Comparison of ENCODE assay signal across 12 mouse cellular contexts in the genomic region with DNA sequence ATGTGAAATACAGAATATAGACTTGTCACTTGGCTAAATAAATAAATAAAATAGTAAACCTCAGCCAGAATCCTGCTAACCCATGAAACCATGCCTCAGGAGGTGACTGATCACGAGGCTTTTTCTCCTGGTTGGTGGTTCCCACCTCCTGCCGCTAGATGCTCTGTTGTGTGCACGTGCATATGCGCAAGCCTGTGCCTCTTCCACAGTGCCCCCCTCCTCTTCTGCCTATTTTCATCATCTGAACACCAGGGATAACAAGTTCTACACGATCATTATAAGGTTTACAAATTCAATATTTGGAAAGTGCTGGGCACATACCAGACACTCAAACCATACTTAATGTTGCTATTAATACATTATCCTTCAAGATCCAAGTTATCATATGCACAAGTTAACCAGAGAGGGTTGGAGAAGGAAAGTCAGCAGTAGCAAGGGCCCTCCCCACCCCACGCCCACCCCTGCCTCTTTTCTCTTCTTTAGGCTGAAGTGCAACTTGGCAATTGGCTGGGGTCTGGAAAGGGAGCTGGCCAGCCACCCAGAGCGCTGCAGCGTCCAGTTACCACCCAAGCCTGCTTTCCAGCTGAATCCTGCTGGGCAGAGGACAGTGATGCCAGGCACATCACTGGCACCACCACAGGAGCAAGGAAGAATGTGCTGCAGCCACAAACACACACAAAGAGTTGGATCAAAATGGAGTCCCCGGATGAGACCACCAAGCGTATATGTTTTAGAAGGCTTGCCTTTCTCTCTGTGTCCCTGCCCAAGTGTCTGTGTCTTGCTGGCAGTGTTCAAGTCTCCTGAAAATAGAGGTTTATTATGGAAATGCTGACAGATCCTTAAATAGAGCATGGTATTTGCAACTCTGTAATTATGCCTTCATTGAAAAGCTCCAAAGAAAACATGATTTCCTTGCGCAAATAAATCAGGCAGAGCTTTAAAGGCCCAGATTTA.
DNase-seq lines count a peak whose midpoint lies in the region; ATAC-seq and TF ChIP-seq lines count a peak whose summit lies in the region.
"Had no signal": no experiment of that assay in that cellular context is flagged by ENCODE, and none has a peak within 500 bp of the region (broad histone marks: within the 10 kb centered on the region; RNA-seq: fewer than 3 reads in every experiment).

No protein-coding gene starts in this region.

- H3K36me3 ChIP-seq in embryonic facial prominence, embryonic 14.5 days (ENCODE audit: control insufficient read depth, insufficient read depth, low read length) = no peaks in the 10 kb centered on the region
- no peaks in the 10 kb centered on the region for H3K36me3 ChIP-seq in stomach, postnatal 0 days (ENCODE audit: control insufficient read depth, insufficient read depth, low read length)
- H3K36me3 ChIP-seq: limb, embryonic 15.5 days; lung, embryonic 15.5 days had no signal

- 0 out of 2 replicates have a peak, but pooled peaks cover 5% of the 10 kb centered on the region for H3K4me1 ChIP-seq in embryonic facial prominence, embryonic 14.5 days (ENCODE audit: control insufficient read depth, insufficient read depth, low read length)
- no peaks in the 10 kb centered on the region for H3K4me1 ChIP-seq in stomach, postnatal 0 days (replicated peaks; ENCODE audit: control insufficient read depth, insufficient read depth)
- H3K4me1 ChIP-seq: lung, embryonic 15.5 days had no signal

- H3K4me3 ChIP-seq in embryonic facial prominence, embryonic 14.5 days (ENCODE audit: low read depth, low read length) = no peak overlapping the region
- no peak overlapping the region for H3K4me3 ChIP-seq in stomach, postnatal 0 days (ENCODE audit: low read depth, low read length)
- H3K4me3 ChIP-seq: heart, adult 2 months; limb, embryonic 15.5 days; lung, embryonic 15.5 days had no signal

- peak overlapping the region; percentile 30; the same call in 1 of the 2 replicates for H3K27ac ChIP-seq in embryonic facial prominence, embryonic 14.5 days (replicated peaks; ENCODE audit: low read depth, low read length)
- no peak overlapping the region for H3K27ac ChIP-seq in stomach, postnatal 0 days (replicated peaks)
- H3K27ac ChIP-seq: heart, adult 2 months; limb, embryonic 15.5 days; lung, embryonic 15.5 days had no signal

- no peak for TF ChIP-seq CTCF in stomach, postnatal 0 days (IDR thresholded peaks at IDR 0.05; ENCODE audit: low read depth)

- H3K9me3 ChIP-seq in embryonic facial prominence, embryonic 14.5 days (ENCODE audit: control insufficient read depth, low read length) = no peaks in the 10 kb centered on the region; the same call in 1 of the 2 replicates
- H3K9me3 ChIP-seq in stomach, postnatal 0 days (ENCODE audit: control insufficient read depth, low read length) = no peaks in the 10 kb centered on the region
- H3K9me3 ChIP-seq: limb, embryonic 15.5 days; lung, embryonic 15.5 days had no signal

- no peak overlapping the region for H3K4me2 ChIP-seq in embryonic facial prominence, embryonic 14.5 days (ENCODE audit: low read depth, low read length)
- no peak overlapping the region for H3K4me2 ChIP-seq in stomach, postnatal 0 days (replicated peaks; ENCODE audit: low read depth)
- H3K4me2 ChIP-seq: limb, embryonic 15.5 days; lung, embryonic 15.5 days had no signal

- TF ChIP-seq EP300 in stomach, postnatal 0 days (optimal IDR thresholded peaks at IDR 0.05) = no peak

- DNase-seq in frontal cortex, postnatal 10 days (ENCODE audit: low spot score in 2 of 2) = peak; percentile 30 to 34
- DNase-seq in frontal cortex, postnatal 25 days (ENCODE audit: low spot score in 2 of 2) = no peak
- peak; percentile 26 to 38 for DNase-seq in left cerebral cortex, adult 9 months (ENCODE audit: low spot score in 2 of 2)
- no peak for DNase-seq in left cerebral cortex, postnatal 10 days (ENCODE audit: extremely low spot score in 1 of 2, low spot score in 2 of 2)
- DNase-seq in embryonic facial prominence, embryonic 14.5 days (ENCODE audit: low spot score) = peak; percentile 31
- DNase-seq in left cerebral cortex, postnatal 4 days = peak; percentile 64
- no peak for DNase-seq in stomach, postnatal 0 days (ENCODE audit: low spot score)
- DNase-seq: cerebellum, adult 11-12 months; heart, adult 2 months; thymus, postnatal 14 days had no signal

- whole genome bisulfite sequencing in embryonic facial prominence, embryonic 14.5 days = 79% methylated on average over 11 of the region's 11 CpGs
- 80% methylated on average over 11 of the region's 11 CpGs for WGBS in stomach, postnatal 0 days

- no peak overlapping the region for H3K9ac ChIP-seq in embryonic facial prominence, embryonic 14.5 days (ENCODE audit: low read depth, low read length)
- H3K9ac ChIP-seq in stomach, postnatal 0 days (ENCODE audit: low read length) = no peak overlapping the region
- H3K9ac ChIP-seq: limb, embryonic 15.5 days; lung, embryonic 15.5 days had no signal

- intact Hi-C loops in left cerebral cortex, postnatal 10 days (cut with DNase I) = no loop called here
- intact Hi-C loops in left cerebral cortex, postnatal 4 days (cut with DNase I) = no loop called here

- no peak for ATAC-seq in embryonic facial prominence, embryonic 14.5 days (ENCODE audit: low read depth)
- no peak for ATAC-seq in stomach, postnatal 0 days (ENCODE audit: low FRiP score, low TSS enrichment)

- H3K27me3 ChIP-seq in embryonic facial prominence, embryonic 14.5 days (replicated peaks; ENCODE audit: control insufficient read depth, insufficient read depth, low read length) = no peaks in the 10 kb centered on the region
- H3K27me3 ChIP-seq in stomach, postnatal 0 days (ENCODE audit: control insufficient read depth, insufficient read depth, low read length) = no peaks in the 10 kb centered on the region
- H3K27me3 ChIP-seq: limb, embryonic 15.5 days; lung, embryonic 15.5 days had no signal

Comparison
In these comparisons a context has a peak if more than half of its experiments do, and no peak if none do; other contexts are left out.
1. DNase-seq: peak in frontal cortex, postnatal 10 days (2 of 2), left cerebral cortex, adult 9 months (2 of 2), embryonic facial prominence, embryonic 14.5 days (single experiment) and left cerebral cortex, postnatal 4 days (single experiment); none in frontal cortex, postnatal 25 days (0 of 2), left cerebral cortex, postnatal 10 days (0 of 2) and stomach, postnatal 0 days (single experiment).